Mouse (Mus musculus) liver, postnatal 0 days (tissue): ENCODE data around the gene Stmn1.

Experiments used
- CTCF ChIP-seq: sonication (generic); IDR thresholded peaks from 2 replicates; pipeline ENCODE4 v1.5.1; 2016; ENCODE audit warnings: antibody characterized with exemption, low read depth
- EP300 ChIP-seq: IDR thresholded peaks from 2 replicates; pipeline ENCODE4 v1.6.1; 2016; ENCODE audit warnings: antibody characterized with exemption, low read depth, mild to moderate bottlenecking

GRCm38 (mm10) chr4:134479839-134480238 lies 11.7 kb downstream of the Stmn1 start:
- TF ChIP-seq CTCF = no peak
- no peak for TF ChIP-seq EP300
